Mouse (Mus musculus) E14TG2a.4 (cell line): ENCODE measurements around the gene Nkx1-1.

Experiments
- H3K27me3 ChIP-seq: 2 replicates; pipeline ENCODE4 v1.6.1; 2014; ENCODE audit warnings: low read length, control low read depth; ENCODE audit not compliant: insufficient read depth
- H3K36me3 ChIP-seq: 2 replicates; pipeline ENCODE4 v1.6.1; 2014; ENCODE audit warnings: low read length, control low read depth; ENCODE audit not compliant: insufficient read depth
- H3K4me1 ChIP-seq: replicated peaks from 2 replicates; pipeline ENCODE4 v1.6.1; 2014; ENCODE audit warnings: low read depth, low read length, control low read depth
- H3K4me3 ChIP-seq: replicated peaks from 2 replicates; pipeline ENCODE4 v1.5.1; 2014; ENCODE audit warnings: mild to moderate bottlenecking, low read length
- H3K9me3 ChIP-seq: 2 replicates; pipeline ENCODE4 v1.6.1; 2014; ENCODE audit warnings: low read length, control low read depth
- CTCF ChIP-seq: conservative IDR thresholded peaks from 2 replicates; pipeline ENCODE4 v1.5.1; 2014; ENCODE audit warnings: low read length
- NANOG ChIP-seq: IDR thresholded peaks from 2 replicates; pipeline ENCODE4 v1.6.1; 2014; ENCODE audit warnings: borderline replicate concordance, low read length, mixed read lengths
- POU5F1 ChIP-seq: IDR thresholded peaks from 2 replicates; pipeline ENCODE4 v1.6.1; 2014; ENCODE audit warnings: low read length, borderline replicate concordance

The Nkx1-1 gene

GRCm38 (mm10) chr5:33443794-33444193, 10.0 kb upstream of the Nkx1-1 start:
- TF ChIP-seq NANOG (no peak), CTCF (no peak), POU5F1 (no peak)
- Histone ChIP-seq H3K4me1 (0 out of 2 replicates have a peak, but pooled peaks cover 3% of the 10 kb centered on the region), H3K36me3 (no peaks in the 10 kb centered on the region), H3K27me3 (peaks cover 94% of the 10 kb centered on the region), H3K4me3 (no peak overlapping the region), H3K9me3 (peaks cover 33% of the 10 kb centered on the region)

- H3K4me3 ChIP-seq: peak overlapping the region; percentile 41
- 0 out of 2 replicates have a peak, but pooled peaks cover 5% of the 10 kb centered on the region for H3K4me1 ChIP-seq
- no peak for TF ChIP-seq POU5F1
- TF ChIP-seq CTCF: no peak
- no peak for TF ChIP-seq NANOG
- peaks cover 93% of the 10 kb centered on the region for H3K27me3 ChIP-seq
- no peaks in the 10 kb centered on the region for H3K36me3 ChIP-seq
- H3K9me3 ChIP-seq: peaks cover 33% of the 10 kb centered on the region
These were observed 9.3 kb upstream of the Nkx1-1 start for GRCm38 (mm10) chr5:33442927-33443710.

GRCm38 (mm10) chr5:33438214-33438613, 4.4 kb upstream of the Nkx1-1 start:
- TF ChIP-seq CTCF (no peak), NANOG (no peak), POU5F1 (no peak)
- H3K9me3 ChIP-seq: peaks cover 32% of the 10 kb centered on the region
- H3K4me3 ChIP-seq: no peak overlapping the region
- no peaks in the 10 kb centered on the region for H3K36me3 ChIP-seq
- H3K27me3 ChIP-seq: peaks cover 99% of the 10 kb centered on the region
- H3K4me1 ChIP-seq: peaks cover 31% of the 10 kb centered on the region

GRCm38 (mm10) chr5:33435941-33436340, 2.2 kb upstream of the Nkx1-1 start:
- Histone ChIP-seq H3K36me3 (no peaks in the 10 kb centered on the region), H3K4me1 (peaks cover 50% of the 10 kb centered on the region)
- TF ChIP-seq CTCF (no peak), POU5F1 (no peak), NANOG (no peak)

DNA sequence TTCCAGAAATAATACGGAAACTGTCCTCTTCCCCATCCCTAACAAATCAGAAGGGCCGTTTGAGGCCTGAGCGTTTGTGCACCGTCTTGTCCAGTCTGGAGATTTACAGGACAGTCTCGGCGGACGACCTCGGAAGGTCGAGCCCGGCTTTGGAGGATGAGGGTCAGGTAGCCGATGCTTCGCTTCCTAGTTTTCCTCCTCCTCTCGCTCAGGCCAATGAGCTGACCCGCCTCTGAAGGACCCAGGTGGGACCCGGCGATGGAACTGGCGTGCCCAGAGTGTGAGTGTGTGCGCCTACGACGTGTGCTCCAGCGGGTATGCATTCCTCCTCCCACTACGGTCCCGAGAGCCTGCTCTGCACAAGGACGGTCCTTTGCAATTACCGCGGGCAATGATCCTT, 1.4 kb upstream of the Nkx1-1 start:
- H3K36me3 ChIP-seq: no peaks in the 10 kb centered on the region
- peak overlapping the region; percentile 73 for H3K4me3 ChIP-seq
- peaks cover 98% of the 10 kb centered on the region for H3K27me3 ChIP-seq
- peaks cover 5% of the 10 kb centered on the region; the same call in 1 of the 2 replicates for H3K9me3 ChIP-seq
- TF ChIP-seq CTCF (no peak), POU5F1 (no peak), NANOG (no peak)
- peaks cover 55% of the 10 kb centered on the region for H3K4me1 ChIP-seq

More at GRCm38 (mm10) chr5:33435941-33436340, 2.2 kb upstream of the Nkx1-1 start:
- H3K4me3 ChIP-seq: no peak overlapping the region; the same call in 1 of the 2 replicates
- H3K27me3 ChIP-seq: peaks cover 99% of the 10 kb centered on the region
- peaks cover 9% of the 10 kb centered on the region for H3K9me3 ChIP-seq

- peak overlapping the region; percentile 73 for H3K4me3 ChIP-seq
- peaks cover 99% of the 10 kb centered on the region for H3K27me3 ChIP-seq
- peaks cover 7% of the 10 kb centered on the region; the same call in 1 of the 2 replicates for H3K9me3 ChIP-seq
- TF ChIP-seq POU5F1 (no peak), CTCF (no peak), NANOG (no peak)
- no peaks in the 10 kb centered on the region for H3K36me3 ChIP-seq
- peaks cover 54% of the 10 kb centered on the region for H3K4me1 ChIP-seq
These were observed 485 bp upstream of the Nkx1-1 start for GRCm38 (mm10) chr5:33434141-33434780.

DNA sequence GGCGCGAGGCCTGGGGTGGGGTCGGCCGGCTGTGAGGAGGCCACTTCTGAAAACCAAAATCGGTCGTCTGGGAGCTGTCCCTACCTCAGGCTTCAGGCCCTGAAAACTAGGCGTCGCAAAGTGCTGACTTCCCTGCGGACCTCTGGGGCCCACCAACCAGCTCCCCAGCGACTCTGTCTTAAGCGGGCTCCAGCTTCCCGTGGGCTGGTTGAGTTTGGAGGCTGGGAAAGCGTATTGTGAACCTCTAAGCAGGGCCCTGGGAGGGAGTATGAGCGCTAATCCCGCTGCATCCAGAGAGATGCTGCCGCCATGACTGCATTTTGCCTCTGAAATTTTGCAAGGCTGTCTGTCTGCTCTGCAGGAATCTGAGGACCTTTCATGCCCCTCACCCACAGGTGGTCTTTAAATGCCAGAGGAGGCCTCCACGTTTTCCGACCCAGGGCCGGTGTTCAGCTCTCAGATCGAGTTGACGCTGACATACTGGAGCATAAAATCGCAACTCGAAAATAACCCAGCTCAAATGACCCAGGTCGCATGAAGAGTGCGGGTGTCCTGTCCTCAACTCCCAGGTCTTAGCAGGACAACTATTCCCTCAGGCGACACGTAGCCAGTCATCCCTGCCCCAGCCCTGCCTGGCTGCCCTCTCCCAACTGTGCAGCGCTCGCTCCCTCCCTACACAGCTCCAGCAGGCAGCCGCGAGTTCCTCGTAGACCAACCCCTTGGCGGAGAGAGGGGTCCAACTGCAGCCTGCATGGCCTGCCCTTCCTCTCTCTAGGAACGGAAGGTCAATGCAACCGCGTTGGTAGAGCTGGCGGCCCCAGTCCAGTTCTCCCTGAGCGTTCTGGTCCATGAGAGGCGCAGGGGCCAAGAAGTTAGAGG, 1.5 kb downstream of the Nkx1-1 start:
- H3K4me1 ChIP-seq: peaks cover 49% of the 10 kb centered on the region
- no peak for TF ChIP-seq POU5F1
- no peak for TF ChIP-seq CTCF
- TF ChIP-seq NANOG: no peak
- H3K9me3 ChIP-seq: peaks cover 8% of the 10 kb centered on the region; the same call in 1 of the 2 replicates
- peak overlapping the region; percentile 73 for H3K4me3 ChIP-seq
- peaks cover 99% of the 10 kb centered on the region for H3K27me3 ChIP-seq
- no peaks in the 10 kb centered on the region for H3K36me3 ChIP-seq
